Mouse (Mus musculus): ENCODE measurements around the gene Rreb1.
A peak's percentile ranks its signal among the peaks of the same experiment; 100 is the strongest.

Gene Rreb1

DNA sequence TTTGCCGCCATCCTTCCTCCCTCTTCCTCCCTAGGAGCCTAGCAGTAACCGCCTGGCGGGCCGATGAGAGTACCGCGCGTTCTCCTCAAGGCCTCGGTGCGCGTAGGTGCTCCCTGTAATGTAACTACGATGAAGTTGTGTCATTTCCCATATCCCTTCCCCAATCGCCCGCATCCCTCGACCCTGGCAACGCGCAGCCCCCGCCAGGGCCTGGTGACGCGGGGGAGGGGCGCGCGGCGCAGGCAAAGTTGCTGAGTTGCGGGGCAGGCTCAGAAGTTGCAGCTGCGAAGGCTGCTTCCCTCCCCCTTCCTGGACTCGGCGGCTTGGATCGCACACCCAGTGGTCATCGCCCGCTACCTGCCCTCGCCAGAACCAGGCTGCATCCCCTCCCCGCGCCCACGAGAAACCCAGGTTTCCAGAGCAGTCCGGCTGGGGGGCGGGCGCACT, at the start of gene Rreb1:
Gene Rreb1, plus strand, starts transcription at position 254 of the 447 bp plus-strand sequence.
- DNase-seq (ENCODE audit: low read depth, low spot score), result peak; percentile 43

- DNase-seq (ENCODE audit: low read depth, low spot score), result no peak
These were observed 49.6 kb upstream of the Rreb1 start for GRCm38 (mm10) chr13:37728551-37728950.

DNA sequence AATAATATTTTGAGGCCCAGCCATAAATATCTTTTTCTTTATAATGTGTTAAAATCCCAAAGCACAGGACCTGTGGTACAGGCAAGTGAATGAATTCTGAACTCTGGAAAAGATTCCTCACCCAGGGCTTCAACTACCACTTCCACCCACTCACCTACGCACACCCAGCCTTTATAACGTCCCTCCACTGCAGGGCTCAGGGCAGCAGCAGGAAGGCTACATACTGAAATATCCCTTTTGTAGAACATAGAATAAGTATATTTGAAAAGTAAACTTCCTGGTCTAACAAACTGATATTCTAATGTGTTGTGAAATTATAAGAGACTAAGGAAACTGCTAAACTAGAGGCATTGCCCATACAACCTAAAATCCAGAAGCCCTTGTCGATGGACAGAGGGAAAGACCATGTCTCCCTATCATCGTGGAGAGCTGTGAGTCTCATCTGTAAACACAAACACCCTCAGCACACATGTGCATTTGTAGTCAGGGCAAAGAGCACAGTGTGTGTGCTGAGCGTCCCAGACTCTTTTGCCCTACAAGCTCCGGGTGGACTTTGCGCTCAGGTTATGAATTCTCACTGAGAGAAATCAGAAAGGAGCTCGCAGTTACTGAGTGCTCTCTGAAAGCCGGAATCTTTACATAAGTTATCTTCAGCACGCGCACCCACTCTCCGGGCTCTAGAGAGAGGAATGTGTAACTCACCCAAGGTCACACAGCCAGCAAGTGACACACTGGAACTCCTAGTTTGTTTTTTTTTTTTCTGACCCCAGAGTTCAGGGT, 46.1 kb upstream of the Rreb1 start:
- no peak for DNase-seq (ENCODE audit: low read depth, low spot score)

DNA sequence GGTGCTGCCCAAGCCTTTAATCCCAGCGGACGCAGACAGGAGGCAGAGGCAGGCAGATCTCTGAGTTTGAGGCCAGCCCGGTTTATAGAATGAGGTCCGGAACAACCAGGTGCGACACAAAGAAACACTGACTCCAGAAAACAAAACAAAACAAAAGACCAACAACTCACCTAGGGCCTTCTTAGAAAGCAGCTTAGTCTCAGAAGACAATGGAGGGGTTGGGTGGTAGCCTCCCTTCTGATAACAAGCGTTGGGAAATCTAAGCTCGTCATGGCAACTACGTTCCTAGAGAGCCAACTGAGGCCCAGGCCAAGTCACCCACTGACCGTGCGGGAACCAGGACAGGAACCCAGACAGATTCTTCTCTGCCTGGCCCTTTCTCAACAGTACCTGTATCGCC, 43.7 kb upstream of the Rreb1 start:
- DNase-seq (ENCODE audit: low read depth, low spot score), result peak; percentile 69

- no peak for DNase-seq (ENCODE audit: low read depth, low spot score)
These were observed 38.1 kb upstream of the Rreb1 start for GRCm38 (mm10) chr13:37740111-37740510.

GRCm38 (mm10) chr13:37740752-37741151, 37.4 kb upstream of the Rreb1 start:
- DNase-seq (ENCODE audit: low read depth, low spot score), result no peak

DNA sequence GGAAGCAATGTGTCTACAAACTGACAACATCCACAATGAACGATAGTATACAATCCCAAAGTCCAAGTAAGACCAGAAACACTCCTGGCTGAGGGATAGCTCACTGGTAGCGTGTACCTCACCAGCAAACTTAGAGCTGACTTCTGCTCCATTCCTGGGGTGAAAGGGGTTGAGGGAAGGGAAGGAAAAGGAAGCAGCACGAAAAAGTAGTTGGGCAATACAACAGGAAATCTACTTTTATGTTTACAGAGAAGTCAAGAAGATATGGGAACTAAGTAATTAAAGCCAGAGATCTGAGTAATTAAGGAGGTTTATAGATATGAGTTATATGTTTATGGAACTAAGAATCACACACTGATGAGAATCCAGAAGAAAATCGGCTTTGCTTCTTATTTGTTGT, 36.0 kb upstream of the Rreb1 start:
- no peak for DNase-seq (ENCODE audit: low read depth, low spot score)

- DNase-seq (ENCODE audit: low read depth, low spot score), result peak; percentile 28
These were observed 30.7 kb upstream of the Rreb1 start for GRCm38 (mm10) chr13:37747504-37747903.

- DNase-seq (ENCODE audit: low read depth, low spot score), result peak; percentile 84
These were observed 28.7 kb upstream of the Rreb1 start for GRCm38 (mm10) chr13:37749485-37749884.

DNA sequence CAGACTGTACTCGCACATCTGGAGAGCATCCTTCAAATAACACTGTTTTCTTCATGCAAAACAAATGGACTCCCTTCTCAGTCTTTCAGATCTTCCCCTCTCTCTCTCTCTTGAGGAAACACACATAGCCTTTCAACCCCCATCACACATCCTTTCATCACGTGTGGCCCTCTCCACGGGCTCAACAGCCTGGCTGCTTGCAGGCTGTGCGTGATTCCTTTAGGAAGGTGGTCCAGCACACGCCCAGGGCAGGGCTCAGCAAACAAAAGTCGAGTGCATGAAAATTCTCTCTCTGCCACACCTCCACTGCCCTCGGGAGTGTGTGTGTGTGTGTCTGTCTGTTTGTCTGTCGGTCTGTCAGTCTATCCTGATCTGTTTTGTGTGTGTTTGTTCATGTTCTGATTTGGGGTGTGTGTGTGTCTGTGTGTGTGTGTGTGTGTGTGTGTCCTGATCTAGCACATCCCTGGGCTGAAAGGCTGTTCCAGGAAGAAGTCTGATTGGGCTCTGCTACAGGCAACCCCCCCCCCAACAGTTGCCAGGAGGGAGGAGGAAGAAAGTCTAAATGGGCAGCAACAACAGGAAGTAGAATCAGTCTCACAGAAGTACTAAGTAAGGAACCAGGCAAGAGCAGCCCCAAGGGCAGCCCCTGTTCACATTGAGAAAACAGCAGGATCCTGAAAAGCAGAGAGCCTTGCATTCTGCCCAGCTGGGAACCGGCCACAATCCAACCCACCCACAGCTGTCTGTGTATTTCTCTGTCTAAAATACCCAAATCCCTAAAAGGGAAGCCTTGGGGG, 26.8 kb upstream of the Rreb1 start:
- peak; percentile 62 for DNase-seq (ENCODE audit: low read depth, low spot score)

DNA sequence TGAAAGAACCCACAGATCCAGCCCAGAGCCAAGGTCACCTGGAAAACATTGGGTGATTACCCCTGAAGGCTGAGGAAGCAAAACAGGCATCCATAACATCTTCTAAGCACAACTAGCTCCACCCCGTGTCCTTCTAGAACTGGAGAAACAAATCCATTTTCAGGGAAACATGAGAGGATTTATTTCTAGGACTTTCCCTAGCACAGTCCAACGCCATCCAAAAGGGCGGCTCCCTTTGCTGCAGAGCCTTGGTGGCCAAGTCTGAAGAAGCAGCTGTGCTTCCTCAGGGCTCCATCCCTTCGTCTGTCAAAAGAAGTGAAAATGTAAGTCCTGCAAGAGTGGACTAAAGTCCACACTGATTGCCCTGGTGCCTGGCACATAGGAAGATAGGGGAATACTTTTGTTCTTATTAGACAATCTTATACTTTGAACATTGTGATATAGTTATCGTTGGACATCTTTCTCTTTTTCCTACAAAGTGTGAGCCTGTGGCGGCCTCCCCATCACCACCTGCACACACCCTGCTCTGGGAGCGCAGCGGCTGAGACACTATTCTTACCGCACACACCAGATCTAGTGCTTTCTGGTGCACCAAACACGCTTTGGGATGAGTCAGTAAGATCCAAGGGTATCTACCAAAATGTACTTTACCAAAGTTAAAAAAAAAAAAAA, 18.7 kb upstream of the Rreb1 start:
- no peak for DNase-seq (ENCODE audit: low read depth, low spot score)

- DNase-seq (ENCODE audit: low read depth, low spot score), result no peak
These were observed 18.2 kb upstream of the Rreb1 start for GRCm38 (mm10) chr13:37760013-37760342.

- no peak for DNase-seq (ENCODE audit: low read depth, low spot score)
These were observed 17.8 kb upstream of the Rreb1 start for GRCm38 (mm10) chr13:37760373-37760772.

- no peak for DNase-seq (ENCODE audit: low read depth, low spot score)
These were observed 17.0 kb upstream of the Rreb1 start for GRCm38 (mm10) chr13:37760957-37761941.

- no peak for DNase-seq (ENCODE audit: low read depth, low spot score)
These were observed 14.3 kb upstream of the Rreb1 start for GRCm38 (mm10) chr13:37763800-37764407.

- no peak for DNase-seq (ENCODE audit: low read depth, low spot score)
These were observed 8.4 kb upstream of the Rreb1 start for GRCm38 (mm10) chr13:37769777-37770176.

DNA sequence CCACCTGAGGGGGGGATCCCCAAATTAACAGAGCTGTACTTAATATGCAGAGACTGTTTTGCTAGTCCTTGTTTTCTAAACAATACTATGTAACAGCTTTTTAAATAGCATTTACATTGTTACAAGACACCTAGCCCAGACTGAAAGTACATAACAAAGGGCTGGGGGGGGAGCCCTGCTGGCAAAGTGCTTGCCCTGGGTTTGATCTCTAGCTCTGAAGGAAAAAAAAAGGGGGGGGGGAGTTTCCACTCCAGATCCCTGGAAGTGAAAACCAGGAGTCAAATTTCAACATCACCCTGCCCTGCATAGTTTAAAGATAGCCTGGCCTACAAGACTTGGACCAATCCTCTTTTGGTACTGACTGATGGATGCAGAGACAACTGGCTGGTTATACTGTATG, 4.7 kb upstream of the Rreb1 start:
- DNase-seq (ENCODE audit: low read depth, low spot score), result peak; percentile 88

DNA sequence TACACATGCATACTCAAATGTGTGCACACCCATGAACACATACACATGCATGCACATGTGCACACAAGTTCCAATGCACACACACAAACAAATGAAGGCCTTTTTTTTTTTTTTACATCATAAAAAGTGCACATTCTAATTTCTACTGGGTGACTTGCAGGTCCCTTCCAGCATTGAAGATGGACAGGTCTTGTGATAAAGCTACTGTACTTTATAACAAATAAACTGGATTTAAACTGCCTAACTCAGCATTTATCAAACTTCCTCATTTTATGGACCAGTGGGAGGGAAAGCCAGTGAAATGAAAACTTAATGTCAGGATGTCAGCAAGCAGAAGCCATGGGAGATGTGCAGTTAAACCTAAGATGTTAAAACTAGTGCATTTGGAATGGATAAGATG, 1.5 kb upstream of the Rreb1 start:
- no peak for DNase-seq (ENCODE audit: low read depth, low spot score)

- DNase-seq (ENCODE audit: low read depth, low spot score), result no peak
These were observed 651 bp upstream of the Rreb1 start for GRCm38 (mm10) chr13:37777351-37778146.

All from R1 (cell line).